Mouse (Mus musculus): ENCODE results near the gene Atoh8. TPM values are rescaled to one million over a fixed set of nuclear protein-coding genes. Genes with fewer than 3 reads are reported as not detected.

Gene Atoh8
- polyA plus RNA-seq, 1 experiment from 2014 or later = 30.8 TPM

DNA sequence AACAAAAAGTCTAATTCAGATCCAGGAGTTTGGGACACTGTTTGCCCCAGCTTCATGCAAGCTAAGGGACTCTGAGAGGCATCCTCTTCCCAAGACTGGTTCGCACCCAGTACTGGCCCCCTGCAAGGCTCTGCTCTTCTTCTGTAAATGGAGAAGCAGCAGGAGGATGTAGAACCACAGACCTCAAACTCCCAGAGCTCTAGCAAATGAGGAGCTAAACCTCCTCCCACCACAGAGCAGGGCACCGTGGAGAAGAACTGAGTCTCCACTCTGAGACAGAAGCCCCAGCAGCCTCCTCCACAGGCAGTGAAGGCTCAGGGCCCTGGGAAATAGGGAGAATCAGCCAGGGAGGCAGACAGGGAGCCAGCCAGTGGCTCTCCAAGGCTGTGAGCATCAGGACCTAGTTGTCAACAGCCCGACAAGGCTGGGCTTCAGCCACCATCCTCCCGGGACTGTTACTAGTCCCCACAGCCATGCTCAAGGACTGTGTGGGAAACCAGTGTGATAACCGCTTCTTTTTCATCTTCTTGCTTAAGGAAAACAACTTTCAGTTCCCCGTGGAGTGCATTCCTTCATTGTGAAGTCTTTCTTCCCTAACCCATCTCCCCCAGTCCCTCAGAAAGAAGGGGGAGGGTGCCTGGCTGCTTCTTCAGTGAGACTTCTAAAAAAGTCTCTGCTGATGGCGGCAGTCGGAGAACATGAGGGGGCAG lies 5.9 kb upstream of the Atoh8 start:
- Histone ChIP-seq H3K36me3 (no peaks in the 10 kb centered on the region), H3K4me1 (replicated peaks) (peaks cover 47% of the 10 kb centered on the region), H3K9me3 (no peaks in the 10 kb centered on the region), H3K4me2 (0 out of 2 replicates have a peak overlapping the region, but pooled peaks have one; percentile 4), H3K9ac (replicated peaks) (no peak overlapping the region), H3K27me3 (peaks cover 38% of the 10 kb centered on the region), H3K4me3 (replicated peaks) (no peak overlapping the region), H3K27ac (no peak overlapping the region)
- ATAC-seq (ENCODE audit: insufficient number of reproducible peaks, insufficient read depth, low FRiP score, low TSS enrichment, low read depth) = no peak
- WGBS = 28% methylated on average over 8 of the region's 8 CpGs

DNA sequence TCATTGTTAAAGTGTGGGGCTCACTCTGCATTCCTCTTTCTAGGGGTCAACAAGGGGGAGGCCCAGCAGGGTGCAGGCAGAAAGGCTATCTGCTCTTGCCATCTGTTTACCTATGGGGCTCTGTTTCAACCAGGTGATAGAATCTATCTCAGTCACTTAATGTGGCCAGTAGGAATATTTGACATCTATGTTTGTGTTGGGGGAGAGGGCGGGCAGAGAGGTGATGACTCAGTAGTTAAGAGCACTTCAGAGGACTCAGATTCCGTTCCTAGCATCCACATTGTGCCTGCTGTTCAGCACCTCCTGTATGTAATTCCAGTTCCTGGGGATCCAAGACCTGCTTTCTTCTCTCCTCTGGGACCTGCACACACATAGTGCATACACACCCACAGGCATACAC lies 4.7 kb upstream of the Atoh8 start:
- 61% methylated on average over 2 of the region's 2 CpGs for WGBS
- Histone ChIP-seq H3K4me3 (replicated peaks) (no peak overlapping the region), H3K4me2 (no peak overlapping the region), H3K9ac (replicated peaks) (no peak overlapping the region), H3K27ac (no peak overlapping the region), H3K9me3 (no peaks in the 10 kb centered on the region), H3K4me1 (replicated peaks) (peaks cover 51% of the 10 kb centered on the region), H3K36me3 (no peaks in the 10 kb centered on the region), H3K27me3 (peaks cover 38% of the 10 kb centered on the region)
- ATAC-seq (ENCODE audit: insufficient number of reproducible peaks, insufficient read depth, low FRiP score, low TSS enrichment, low read depth) = no peak

DNA sequence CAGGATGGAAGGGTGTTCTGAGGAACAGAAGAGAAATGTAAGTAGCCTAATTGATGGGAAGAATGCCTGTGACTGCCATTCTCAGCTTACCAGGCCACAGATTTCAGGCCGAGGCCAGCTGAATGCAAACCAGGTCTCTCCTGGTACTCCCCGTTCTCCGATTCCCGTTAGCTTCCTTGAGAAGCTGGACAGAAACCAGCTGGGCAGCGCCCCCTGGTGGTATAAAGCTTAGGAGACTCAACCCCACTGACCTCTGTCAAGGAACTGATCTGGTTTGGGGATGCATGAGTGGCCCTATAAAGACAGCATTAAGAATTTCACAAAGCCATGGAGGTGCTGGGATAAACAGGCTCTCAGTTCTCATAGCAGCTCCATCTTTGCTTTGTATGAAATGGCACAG lies 1.7 kb upstream of the Atoh8 start:
- H3K9ac ChIP-seq (replicated peaks) = no peak overlapping the region
- no peak overlapping the region for H3K4me2 ChIP-seq
- ATAC-seq (ENCODE audit: insufficient number of reproducible peaks, insufficient read depth, low FRiP score, low TSS enrichment, low read depth) = no peak
- H3K4me1 ChIP-seq (replicated peaks) = peaks cover 44% of the 10 kb centered on the region
- H3K27me3 ChIP-seq = peaks cover 33% of the 10 kb centered on the region
- no peak overlapping the region for H3K27ac ChIP-seq
- H3K36me3 ChIP-seq = no peaks in the 10 kb centered on the region
- H3K9me3 ChIP-seq = no peaks in the 10 kb centered on the region
- 0% methylated on average over 5 of the region's 5 CpGs for WGBS
- no peak overlapping the region for H3K4me3 ChIP-seq (replicated peaks)

GRCm38 (mm10) chr6:72235807-72236407 lies 530 bp upstream of the Atoh8 start:
- Histone ChIP-seq H3K27ac (peak overlapping the region; percentile 90), H3K36me3 (no peaks in the 10 kb centered on the region), H3K9ac (replicated peaks) (peak overlapping the region; percentile 75; the same call in 1 of the 2 replicates), H3K4me1 (replicated peaks) (peaks cover 45% of the 10 kb centered on the region), H3K27me3 (peaks cover 29% of the 10 kb centered on the region), H3K9me3 (no peaks in the 10 kb centered on the region), H3K4me3 (replicated peaks) (peak overlapping the region; percentile 76), H3K4me2 (peak overlapping the region; percentile 93)
- 30% methylated on average over 16 of the region's 16 CpGs for WGBS
- ATAC-seq (ENCODE audit: insufficient number of reproducible peaks, insufficient read depth, low FRiP score, low TSS enrichment, low read depth) = no peak

- no peak for ATAC-seq (ENCODE audit: insufficient number of reproducible peaks, insufficient read depth, low FRiP score, low TSS enrichment, low read depth)
- H3K36me3 ChIP-seq = no peaks in the 10 kb centered on the region
- peak overlapping the region; percentile 90 for H3K27ac ChIP-seq
- peak overlapping the region; percentile 76 for H3K4me3 ChIP-seq (replicated peaks)
- no peaks in the 10 kb centered on the region for H3K9me3 ChIP-seq
- H3K27me3 ChIP-seq = peaks cover 19% of the 10 kb centered on the region
- H3K4me1 ChIP-seq (replicated peaks) = peaks cover 59% of the 10 kb centered on the region
- WGBS = under 1% methylated on average over 79 of the region's 79 CpGs
- peak overlapping the region; percentile 93 for H3K4me2 ChIP-seq
- peak overlapping the region; percentile 75 for H3K9ac ChIP-seq (replicated peaks)
Observed at GRCm38 (mm10) chr6:72234372-72235097, 842 bp downstream of the Atoh8 start.

- peaks cover 14% of the 10 kb centered on the region for H3K27me3 ChIP-seq
- no peak for ATAC-seq (ENCODE audit: insufficient number of reproducible peaks, insufficient read depth, low FRiP score, low TSS enrichment, low read depth)
- under 1% methylated on average over 11 of the region's 13 CpGs for WGBS
Observed at GRCm38 (mm10) chr6:72233950-72234349, 1.4 kb downstream of the Atoh8 start.

DNA sequence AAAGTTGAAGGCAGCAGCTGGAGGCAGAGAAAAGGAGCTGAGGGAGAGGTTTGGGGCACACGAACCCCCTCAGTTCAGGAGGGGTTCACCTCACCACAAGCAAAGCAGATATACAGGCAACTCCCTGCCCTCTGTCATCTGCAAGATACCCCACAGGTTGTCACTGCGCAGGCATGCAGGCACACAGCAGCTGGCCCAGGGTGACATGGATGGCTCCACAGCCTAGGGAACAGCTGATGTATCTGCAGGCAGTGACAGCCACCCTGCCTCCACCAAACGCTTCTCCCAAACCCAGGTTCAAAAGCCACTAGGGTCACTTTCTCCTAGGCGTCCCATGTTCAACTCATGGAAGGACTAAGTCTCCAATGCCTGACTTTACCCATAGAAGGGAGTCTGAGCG lies 2.5 kb downstream of the Atoh8 start:
- H3K27ac ChIP-seq = no peak overlapping the region
- 0 out of 2 replicates have a peak, but pooled peaks cover 3% of the 10 kb centered on the region for H3K36me3 ChIP-seq
- peaks cover 5% of the 10 kb centered on the region; the same call in 1 of the 2 replicates for H3K27me3 ChIP-seq
- 53% methylated on average over 5 of the region's 5 CpGs for WGBS
- ATAC-seq (ENCODE audit: insufficient number of reproducible peaks, insufficient read depth, low FRiP score, low TSS enrichment, low read depth) = no peak
- peak overlapping the region; percentile 93 for H3K4me2 ChIP-seq
- peak overlapping the region; percentile 75 for H3K9ac ChIP-seq (replicated peaks)
- H3K9me3 ChIP-seq = no peaks in the 10 kb centered on the region
- H3K4me3 ChIP-seq (replicated peaks) = peak overlapping the region; percentile 76
- peaks cover 74% of the 10 kb centered on the region for H3K4me1 ChIP-seq (replicated peaks)

More at GRCm38 (mm10) chr6:72233950-72234349, 1.4 kb downstream of the Atoh8 start:
- H3K9ac ChIP-seq (replicated peaks) = peak overlapping the region; percentile 75
- H3K4me3 ChIP-seq (replicated peaks) = peak overlapping the region; percentile 76
- no peaks in the 10 kb centered on the region for H3K9me3 ChIP-seq
- peaks cover 65% of the 10 kb centered on the region for H3K4me1 ChIP-seq (replicated peaks)
- peak overlapping the region; percentile 93 for H3K4me2 ChIP-seq
- peak overlapping the region; percentile 90 for H3K27ac ChIP-seq
- H3K36me3 ChIP-seq = no peaks in the 10 kb centered on the region

DNA sequence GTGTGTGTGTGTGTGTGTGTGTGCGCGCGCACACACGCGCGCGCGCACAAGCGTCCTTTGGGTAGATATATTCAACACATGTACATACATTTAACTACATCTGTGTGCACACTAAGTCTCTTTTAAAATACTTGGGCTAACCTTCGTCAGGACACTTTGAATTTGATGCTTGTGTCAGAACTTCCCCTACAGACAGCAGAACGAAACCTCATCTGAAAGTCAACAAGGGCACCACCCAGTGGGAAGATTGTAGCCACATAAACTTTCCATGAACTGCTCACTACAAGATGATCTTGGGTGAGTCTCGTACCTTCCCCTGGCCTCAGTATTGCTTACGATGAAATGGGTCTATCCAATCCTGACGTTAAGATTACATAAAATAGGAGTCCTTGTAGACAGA lies 3.0 kb downstream of the Atoh8 start:
- ATAC-seq (ENCODE audit: insufficient number of reproducible peaks, insufficient read depth, low FRiP score, low TSS enrichment, low read depth) = no peak
- 0 out of 2 replicates have a peak, but pooled peaks cover 3% of the 10 kb centered on the region for H3K27me3 ChIP-seq
- H3K27ac ChIP-seq = no peak overlapping the region
- 90% methylated on average over 14 of the region's 14 CpGs for WGBS
- H3K4me3 ChIP-seq (replicated peaks) = peak overlapping the region; percentile 76
- peak overlapping the region; percentile 93 for H3K4me2 ChIP-seq
- H3K4me1 ChIP-seq (replicated peaks) = peaks cover 75% of the 10 kb centered on the region
- H3K9me3 ChIP-seq = no peaks in the 10 kb centered on the region
- 0 out of 2 replicates have a peak, but pooled peaks cover 3% of the 10 kb centered on the region for H3K36me3 ChIP-seq
- H3K9ac ChIP-seq (replicated peaks) = no peak overlapping the region

DNA sequence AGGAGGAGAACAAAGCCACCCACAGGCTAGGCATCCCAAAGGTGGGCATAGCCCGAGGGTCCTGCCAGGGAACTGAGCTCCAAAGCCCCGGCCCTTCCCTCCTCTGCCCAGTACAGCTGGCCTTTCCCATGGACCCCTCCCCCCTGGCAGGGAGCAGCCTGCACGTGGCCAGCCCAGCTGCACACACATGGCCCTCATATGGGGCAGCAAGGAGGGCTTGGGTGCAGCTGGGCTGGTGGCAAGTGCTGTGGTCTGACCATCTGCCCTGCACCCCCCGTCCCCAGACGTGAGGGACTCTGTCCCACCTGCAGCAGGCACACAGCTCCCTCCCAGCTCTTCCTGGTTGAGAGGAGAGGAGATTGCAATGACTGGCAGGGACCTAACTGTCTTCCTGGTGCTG lies 4.5 kb downstream of the Atoh8 start:
- Histone ChIP-seq H3K4me1 (replicated peaks) (peaks cover 73% of the 10 kb centered on the region), H3K4me3 (replicated peaks) (peak overlapping the region; percentile 23), H3K36me3 (0 out of 2 replicates have a peak, but pooled peaks cover 3% of the 10 kb centered on the region), H3K9ac (replicated peaks) (no peak overlapping the region), H3K4me2 (peak overlapping the region; percentile 93), H3K27me3 (0 out of 2 replicates have a peak, but pooled peaks cover 3% of the 10 kb centered on the region), H3K27ac (no peak overlapping the region), H3K9me3 (no peaks in the 10 kb centered on the region)
- WGBS = 10% methylated on average over 5 of the region's 5 CpGs
- ATAC-seq (ENCODE audit: insufficient number of reproducible peaks, insufficient read depth, low FRiP score, low TSS enrichment, low read depth) = peak; percentile 20; the same call in 1 of the 2 replicates

DNA sequence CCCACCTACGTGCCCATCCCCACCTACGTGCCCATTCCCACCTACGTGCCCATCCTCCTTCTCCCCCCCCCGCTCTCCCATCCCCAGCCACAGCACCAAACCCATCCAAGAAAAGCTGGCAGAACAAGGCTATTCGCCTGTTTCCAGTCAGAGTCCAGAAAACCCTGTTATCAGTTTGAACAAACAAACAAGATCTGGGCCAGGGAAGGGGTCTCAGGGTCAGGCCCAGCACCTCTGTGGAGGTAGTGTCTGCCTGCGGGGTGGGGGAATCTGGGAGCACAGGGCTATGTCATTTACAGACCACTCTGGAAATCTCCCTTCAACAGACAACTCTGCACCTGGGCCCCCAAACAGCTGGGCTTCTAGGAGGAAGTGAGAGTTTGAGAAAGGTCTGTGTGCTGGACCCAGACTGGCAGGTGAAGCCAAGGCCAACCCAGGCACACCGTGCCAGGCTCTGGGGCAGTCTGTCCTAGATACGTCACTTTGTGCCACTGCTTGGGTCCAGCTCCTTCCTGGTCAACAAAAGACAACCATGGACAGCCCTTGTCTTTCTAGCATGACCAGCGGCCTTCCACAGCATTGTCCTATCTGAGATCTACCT lies 7.6 kb downstream of the Atoh8 start:
- Histone ChIP-seq H3K4me1 (replicated peaks) (peaks cover 78% of the 10 kb centered on the region), H3K4me2 (no peak overlapping the region), H3K9me3 (no peaks in the 10 kb centered on the region), H3K27me3 (peaks cover 8% of the 10 kb centered on the region; the same call in 1 of the 2 replicates), H3K36me3 (peaks cover 3% of the 10 kb centered on the region; the same call in 1 of the 2 replicates), H3K9ac (replicated peaks) (no peak overlapping the region), H3K4me3 (replicated peaks) (no peak overlapping the region), H3K27ac (no peak overlapping the region)
- ATAC-seq (ENCODE audit: insufficient number of reproducible peaks, insufficient read depth, low FRiP score, low TSS enrichment, low read depth) = no peak
- 80% methylated on average over 9 of the region's 9 CpGs for WGBS
